Mouse (Mus musculus) mature B cell (primary cell): ENCODE measurements at regions not wholly inside any gene's neighbourhood (a gene's known extent, or its start where the extent isn't known, plus 50 kb on each side); places are given as distances from the start of the nearest gene placed in this dataset.

Experiments used
- in situ Hi-C: fragments of 300-500 bp; cut with MboI; formaldehyde crosslinking; loops from 2 replicates; pipeline ENCODE4 v1.14.3; 2019

DNA sequence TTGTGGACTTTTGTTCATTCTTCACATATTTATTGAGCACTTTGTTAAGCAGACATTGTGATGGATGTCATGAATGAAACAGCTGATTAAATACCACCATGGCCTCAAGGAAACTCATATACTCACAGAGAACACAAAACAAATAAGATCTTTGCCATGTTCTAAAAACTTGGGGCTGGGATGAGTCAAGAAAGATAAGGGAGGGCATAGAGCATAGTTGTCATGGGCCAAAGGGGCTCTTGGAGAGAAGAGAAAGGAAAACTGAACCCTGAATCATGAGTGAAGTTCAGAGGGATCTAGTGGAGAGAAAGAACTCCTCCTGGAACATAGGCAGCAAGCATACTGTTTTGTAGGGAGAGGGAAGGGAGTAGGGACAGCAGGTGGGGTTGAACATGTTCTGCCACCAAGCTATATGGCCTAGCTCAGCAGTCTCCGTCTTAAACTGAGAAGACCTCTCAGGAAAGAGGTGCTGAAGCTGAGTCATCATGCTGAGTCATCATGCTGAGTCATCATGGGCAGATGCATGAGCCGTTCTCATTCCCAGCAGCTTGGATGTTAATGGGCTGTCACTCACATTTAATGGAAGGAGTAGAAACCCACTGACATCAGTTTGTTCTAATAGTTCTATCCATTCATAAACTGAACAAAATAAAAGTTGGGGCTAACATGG lies 69.6 kb downstream of the Cetn3 start:
- in situ Hi-C loops = no loop called here

- in situ Hi-C loops = no loop called here
Measured at GRCm38 (mm10) chr13:81856072-81856471, 73.2 kb downstream of the Cetn3 start.

GRCm38 (mm10) chr13:81860683-81861082 lies 77.8 kb downstream of the Cetn3 start:
- in situ Hi-C loops = no loop called here

- in situ Hi-C loops = no loop called here
Measured at GRCm38 (mm10) chr13:81861886-81862600, 79.2 kb downstream of the Cetn3 start.

GRCm38 (mm10) chr13:81871226-81871625 lies 88.3 kb downstream of the Cetn3 start:
- in situ Hi-C loops = no loop called here

GRCm38 (mm10) chr13:81885879-81886278 lies 103.0 kb downstream of the Cetn3 start:
- in situ Hi-C loops = no loop called here

GRCm38 (mm10) chr13:81930266-81930665 lies 147.4 kb downstream of the Cetn3 start:
- in situ Hi-C loops = loop anchor here (25.0 kb wide), 2 partner anchors 1132 to 1732 kb away; no protein-coding TSS in a partner anchor

- in situ Hi-C loops = loop anchor here (25.0 kb wide), 2 partner anchors 1131 to 1731 kb away; no protein-coding TSS in a partner anchor
Measured at GRCm38 (mm10) chr13:81931199-81931598, 148.3 kb downstream of the Cetn3 start.

- in situ Hi-C loops = loop anchor here (25.0 kb wide), 2 partner anchors 1125 to 1725 kb away; no protein-coding TSS in a partner anchor
Measured at GRCm38 (mm10) chr13:81937061-81937460, 154.2 kb downstream of the Cetn3 start.

DNA sequence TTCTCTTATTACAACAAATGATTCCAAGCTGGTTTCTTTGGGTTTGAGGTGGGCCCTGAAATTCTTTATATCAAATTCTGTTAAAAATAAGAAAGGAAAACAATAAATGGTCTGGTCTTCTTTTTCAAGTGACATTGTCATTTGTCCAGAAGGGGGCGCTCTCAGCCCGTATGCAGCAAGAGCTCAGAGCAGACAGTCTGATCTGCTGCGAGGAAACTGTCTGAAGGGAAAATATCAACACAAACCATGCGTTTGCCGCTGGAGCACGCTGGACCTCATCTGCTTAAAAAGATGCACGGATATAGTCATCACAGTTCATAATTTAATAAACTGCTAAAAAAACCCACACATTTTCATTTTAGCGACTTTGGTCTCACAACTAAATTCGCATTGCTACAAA lies 161.2 kb downstream of the Cetn3 start:
- in situ Hi-C loops = loop anchor here (25.0 kb wide), 2 partner anchors 1118 to 1718 kb away; no protein-coding TSS in a partner anchor

- in situ Hi-C loops = loop anchor here (25.0 kb wide), 2 partner anchors 1118 to 1718 kb away; no protein-coding TSS in a partner anchor
Measured at GRCm38 (mm10) chr13:81944469-81944868, 161.6 kb downstream of the Cetn3 start.

DNA sequence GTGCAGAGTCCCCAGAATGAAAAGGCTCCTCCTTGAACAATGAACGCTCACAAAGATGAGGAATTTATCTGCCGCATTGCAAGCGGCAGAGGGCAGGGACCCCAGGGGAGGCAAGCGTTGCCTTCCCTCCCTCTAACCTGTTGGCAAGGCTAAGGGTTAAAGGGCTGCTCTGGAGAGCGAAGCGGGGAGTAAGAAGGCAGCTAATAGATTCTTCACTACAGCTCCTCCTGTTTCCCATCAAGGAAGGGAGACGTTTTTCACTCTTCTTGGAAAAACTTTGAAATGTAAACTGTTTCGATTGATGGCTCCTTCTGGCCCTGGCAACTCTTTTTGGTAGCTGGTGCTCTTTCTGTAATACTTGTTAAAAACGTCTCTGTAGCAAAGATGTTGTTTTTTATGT lies 162.9 kb downstream of the Cetn3 start:
- in situ Hi-C loops = loop anchor here (25.0 kb wide), 2 partner anchors 1117 to 1717 kb away; no protein-coding TSS in a partner anchor

DNA sequence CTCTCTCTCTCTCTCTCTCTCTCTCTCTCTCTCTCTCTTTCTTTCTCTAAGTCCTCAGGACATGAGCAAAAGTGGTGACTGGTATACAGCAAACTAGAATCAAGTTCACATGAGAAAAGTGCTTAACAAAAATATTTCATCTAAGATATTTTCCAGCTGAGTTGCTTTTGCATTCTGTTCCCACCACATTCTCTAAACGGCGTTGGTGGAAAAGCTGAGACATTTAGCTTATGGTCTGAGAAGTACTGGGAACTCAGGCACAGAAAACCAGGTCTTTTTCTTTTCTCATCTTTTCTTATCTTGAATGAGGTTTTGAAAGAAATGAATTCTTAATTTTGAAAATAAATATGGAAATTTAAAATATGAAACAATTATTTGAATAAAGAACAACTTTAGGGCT lies 182.6 kb downstream of the Cetn3 start:
- in situ Hi-C loops = no loop called here

- in situ Hi-C loops = no loop called here
Measured at GRCm38 (mm10) chr13:81975878-81976277, 193.0 kb downstream of the Cetn3 start.

GRCm38 (mm10) chr13:81978003-81978402 lies 195.1 kb downstream of the Cetn3 start:
- in situ Hi-C loops = no loop called here

- in situ Hi-C loops = no loop called here
Measured at GRCm38 (mm10) chr13:81979289-81979688, 196.4 kb downstream of the Cetn3 start.

- in situ Hi-C loops = no loop called here
Measured at GRCm38 (mm10) chr13:81980094-81980493, 197.2 kb downstream of the Cetn3 start.

- in situ Hi-C loops = no loop called here
Measured at GRCm38 (mm10) chr13:81982491-81982890, 199.6 kb downstream of the Cetn3 start.

DNA sequence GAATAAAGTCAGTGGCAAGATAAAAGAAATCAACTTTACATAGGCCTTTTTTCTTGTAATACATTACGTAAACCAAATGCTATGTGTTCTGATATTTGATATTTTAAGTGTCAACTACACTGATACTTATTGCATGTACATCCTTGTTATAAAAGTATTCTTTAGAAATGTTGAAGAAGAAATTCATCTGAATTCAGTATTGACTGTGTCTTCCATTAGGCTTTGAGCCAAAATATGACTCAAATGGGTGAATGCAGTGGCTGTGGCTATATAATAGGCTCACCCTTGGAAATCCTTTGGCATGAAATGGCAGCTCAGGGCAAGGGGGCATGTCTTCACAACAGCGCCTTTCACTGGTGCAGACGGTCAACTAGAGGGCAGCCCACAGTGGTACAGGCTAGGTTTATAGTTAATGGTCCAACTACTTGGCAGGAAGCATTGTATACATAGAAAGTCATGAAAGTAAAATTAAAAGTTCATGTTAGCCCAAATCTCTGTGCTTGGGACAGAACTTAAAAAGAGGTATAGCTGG lies 217.9 kb downstream of the Cetn3 start:
- in situ Hi-C loops = no loop called here

- in situ Hi-C loops = no loop called here
Measured at GRCm38 (mm10) chr13:82005929-82006726, 223.3 kb downstream of the Cetn3 start.

DNA sequence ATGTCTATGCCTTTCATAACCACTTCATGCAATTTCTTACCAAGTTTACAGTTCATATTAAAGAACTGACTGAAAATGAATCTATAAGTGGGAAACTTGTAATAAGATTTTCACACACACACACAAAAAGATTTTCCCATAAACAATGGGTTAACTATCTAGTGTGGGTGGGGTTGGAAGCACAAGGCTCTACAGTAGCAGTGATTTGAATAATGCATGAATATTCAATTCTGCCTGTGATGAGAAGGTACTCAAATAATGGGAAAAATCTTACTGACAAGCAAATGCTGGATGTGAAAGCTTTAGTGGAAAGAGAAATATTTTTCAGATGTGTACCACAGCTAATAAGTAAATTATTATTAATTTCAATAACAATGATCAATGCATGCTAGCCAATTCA lies 224.3 kb downstream of the Cetn3 start:
- in situ Hi-C loops = no loop called here

GRCm38 (mm10) chr13:82039623-82040022 lies 256.7 kb downstream of the Cetn3 start:
- in situ Hi-C loops = no loop called here
